Mouse (Mus musculus) liver, postnatal 0 days (tissue): ENCODE measurements at regions not wholly inside any gene's neighbourhood (a gene's known extent, or its start where the extent isn't known, plus 50 kb on each side); places are given as distances from the start of the nearest gene placed in this dataset.

Experiments used
- ATAC-seq: fragments of 200-750 bp; cut with Nextera tagmentation; 2 replicates; pipeline ENCODE4 v1.8.0; 2017; ENCODE audit warnings: mild to moderate bottlenecking, moderate library complexity
- DNase-seq: peaks from one replicate; pipeline ENCODE4 v3.0.0-alpha.2; 2016
- H3K27ac ChIP-seq: fragments of 300-500 bp; sonication (generic); 2 replicates; pipeline ENCODE4 v1.5.1; 2014; ENCODE audit warnings: antibody characterized with exemption, moderate library complexity, mild to moderate bottlenecking, low read depth
- H3K27me3 ChIP-seq: fragments of 300-500 bp; sonication (generic); 2 replicates; pipeline ENCODE4 v1.6.1; 2014; ENCODE audit warnings: low read length, control low read depth, mixed read lengths; ENCODE audit not compliant: insufficient read depth
- H3K36me3 ChIP-seq: fragments of 300-500 bp; sonication (generic); replicated peaks from 2 replicates; pipeline ENCODE4 v1.6.1; 2014; ENCODE audit warnings: mild to moderate bottlenecking, control low read depth, low read length, moderate library complexity, mixed read lengths; ENCODE audit not compliant: insufficient read depth
- H3K4me1 ChIP-seq: fragments of 300-500 bp; sonication (generic); 2 replicates; pipeline ENCODE4 v1.6.1; 2014; ENCODE audit warnings: antibody characterized with exemption, mild to moderate bottlenecking, control low read depth; ENCODE audit not compliant: insufficient read depth
- H3K4me2 ChIP-seq: fragments of 300-500 bp; sonication (generic); 2 replicates; pipeline ENCODE4 v1.6.1; 2014; ENCODE audit warnings: low read depth, mild to moderate bottlenecking, low read length, moderate library complexity, mixed read lengths
- H3K4me3 ChIP-seq: fragments of 300-500 bp; sonication (generic); 2 replicates; pipeline ENCODE4 v1.5.1; 2014; ENCODE audit warnings: low read depth, low read length
- H3K9ac ChIP-seq: fragments of 300-500 bp; sonication (generic); replicated peaks from 2 replicates; pipeline ENCODE4 v1.6.1; 2014; ENCODE audit warnings: mild to moderate bottlenecking, moderate library complexity
- H3K9me3 ChIP-seq: fragments of 300-500 bp; sonication (generic); 2 replicates; pipeline ENCODE4 v1.6.1; 2016; ENCODE audit warnings: mild to moderate bottlenecking, control low read depth, low read length, mixed read lengths
- CTCF ChIP-seq: sonication (generic); IDR thresholded peaks from 2 replicates; pipeline ENCODE4 v1.5.1; 2016; ENCODE audit warnings: antibody characterized with exemption, low read depth
- EP300 ChIP-seq: IDR thresholded peaks from 2 replicates; pipeline ENCODE4 v1.6.1; 2016; ENCODE audit warnings: antibody characterized with exemption, low read depth, mild to moderate bottlenecking
- WGBS: fragments of 180-500 bp; shearing (Covaris S2); extraction: QIAGEN DNeasy Blood & Tissue Kit; methylation state at CpG from one replicate; pipeline ENCODE4 v1.1.7; 2014; ENCODE audit not compliant: insufficient replicate concordance; 5-methylcytosine and 5-hydroxymethylcytosine counted together

- Histone ChIP-seq H3K9me3 (no peaks in the 10 kb centered on the region), H3K27me3 (no peaks in the 10 kb centered on the region), H3K4me2 (peak overlapping the region; percentile 51), H3K27ac (no peak overlapping the region), H3K9ac (no peak overlapping the region), H3K4me3 (no peak overlapping the region), H3K36me3 (no peaks in the 10 kb centered on the region), H3K4me1 (no peaks in the 10 kb centered on the region)
- no peak for TF ChIP-seq EP300
- TF ChIP-seq CTCF, result peak; percentile 87
- 34% methylated on average over 10 of the region's 10 CpGs for WGBS
- DNase-seq (peak; percentile 61), ATAC-seq (no peak)
Measured at GRCm38 (mm10) chr8:109185558-109186198, 308.1 kb upstream of the Pmfbp1 start.

GRCm38 (mm10) chr8:109187617-109188016 lies 306.2 kb upstream of the Pmfbp1 start:
- H3K27ac ChIP-seq, result no peak overlapping the region
- no peak overlapping the region for H3K9ac ChIP-seq
- 69% methylated on average over 7 of the region's 7 CpGs for WGBS
- H3K4me3 ChIP-seq, result no peak overlapping the region
- no peaks in the 10 kb centered on the region for H3K36me3 ChIP-seq
- TF ChIP-seq EP300, result no peak
- TF ChIP-seq CTCF, result no peak
- no peak for DNase-seq
- ATAC-seq, result no peak
- no peaks in the 10 kb centered on the region for H3K9me3 ChIP-seq
- H3K27me3 ChIP-seq, result no peaks in the 10 kb centered on the region
- no peak overlapping the region for H3K4me2 ChIP-seq
- no peaks in the 10 kb centered on the region for H3K4me1 ChIP-seq

- no peak overlapping the region for H3K27ac ChIP-seq
- ATAC-seq, result no peak
- no peak overlapping the region for H3K9ac ChIP-seq
- 81% methylated on average over 8 of the region's 8 CpGs for WGBS
- H3K4me1 ChIP-seq, result no peaks in the 10 kb centered on the region
- no peaks in the 10 kb centered on the region for H3K36me3 ChIP-seq
- DNase-seq, result no peak
- H3K4me2 ChIP-seq, result no peak overlapping the region
- H3K9me3 ChIP-seq, result no peaks in the 10 kb centered on the region
- H3K27me3 ChIP-seq, result no peaks in the 10 kb centered on the region
- no peak for TF ChIP-seq EP300
- no peak for TF ChIP-seq CTCF
- H3K4me3 ChIP-seq, result no peak overlapping the region
Measured at GRCm38 (mm10) chr8:109214247-109214646, 279.6 kb upstream of the Pmfbp1 start.

GRCm38 (mm10) chr8:109216318-109216717 lies 277.5 kb upstream of the Pmfbp1 start:
- no peaks in the 10 kb centered on the region for H3K27me3 ChIP-seq
- ATAC-seq (no peak), DNase-seq (no peak)
- H3K4me3 ChIP-seq, result no peak overlapping the region
- H3K36me3 ChIP-seq, result no peaks in the 10 kb centered on the region
- WGBS, result 80% methylated on average over 5 of the region's 5 CpGs
- H3K4me1 ChIP-seq, result no peaks in the 10 kb centered on the region
- H3K4me2 ChIP-seq, result no peak overlapping the region
- no peak overlapping the region for H3K27ac ChIP-seq
- H3K9ac ChIP-seq, result no peak overlapping the region
- no peaks in the 10 kb centered on the region for H3K9me3 ChIP-seq
- no peak for TF ChIP-seq EP300
- no peak for TF ChIP-seq CTCF

GRCm38 (mm10) chr8:109217326-109217725 lies 276.5 kb upstream of the Pmfbp1 start:
- Histone ChIP-seq H3K27me3 (no peaks in the 10 kb centered on the region), H3K27ac (no peak overlapping the region), H3K4me1 (no peaks in the 10 kb centered on the region), H3K9me3 (no peaks in the 10 kb centered on the region), H3K9ac (no peak overlapping the region), H3K4me2 (no peak overlapping the region), H3K36me3 (no peaks in the 10 kb centered on the region), H3K4me3 (no peak overlapping the region)
- no peak for TF ChIP-seq CTCF
- no peak for TF ChIP-seq EP300
- DNase-seq (no peak), ATAC-seq (no peak)
- 84% methylated on average over 19 of the region's 19 CpGs for WGBS

GRCm38 (mm10) chr8:109232281-109233234 lies 261.3 kb upstream of the Pmfbp1 start:
- Histone ChIP-seq H3K27ac (no peak overlapping the region), H3K9me3 (no peaks in the 10 kb centered on the region), H3K4me1 (no peaks in the 10 kb centered on the region), H3K4me2 (no peak overlapping the region), H3K9ac (no peak overlapping the region), H3K4me3 (no peak overlapping the region), H3K36me3 (no peaks in the 10 kb centered on the region), H3K27me3 (no peaks in the 10 kb centered on the region)
- DNase-seq (no peak), ATAC-seq (no peak)
- no peak for TF ChIP-seq EP300
- TF ChIP-seq CTCF, result no peak
- 81% methylated on average over 32 of the region's 32 CpGs for WGBS
